13 mouse cellular contexts compared by ENCODE assay signal in the genomic region with DNA sequence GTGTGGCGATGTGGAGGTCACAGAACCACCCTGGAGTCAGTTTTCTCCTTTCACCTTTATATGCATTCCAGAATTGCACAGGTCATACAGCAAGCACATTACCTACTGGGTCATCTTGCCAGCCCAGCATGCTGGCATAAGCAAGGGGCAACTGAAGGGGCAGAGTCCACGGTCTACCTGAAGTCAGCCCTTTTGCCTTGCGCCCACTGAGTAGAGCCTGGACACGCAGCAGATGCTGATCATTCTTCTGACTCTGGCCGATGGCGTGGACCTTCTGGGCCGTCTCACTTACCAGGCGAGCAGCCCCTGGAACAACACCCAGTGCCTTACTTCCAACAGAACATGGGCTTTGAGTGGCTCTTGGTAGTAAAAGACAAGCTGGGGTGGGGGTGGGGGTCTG. TPM values are rescaled to one million over a fixed set of nuclear protein-coding genes. Genes with fewer than 3 reads are reported as not detected.
DNase-seq lines count a peak whose midpoint lies in the region; ATAC-seq and TF ChIP-seq lines count a peak whose summit lies in the region.
"Had no signal": no experiment of that assay in that cellular context is flagged by ENCODE, and none has a peak within 500 bp of the region (broad histone marks: within the 10 kb centered on the region; RNA-seq: fewer than 3 reads in every experiment).

No protein-coding gene starts in this region.

- 0 out of 2 replicates have a peak overlapping the region, but pooled peaks have one; percentile 7 for H3K9ac ChIP-seq in heart, postnatal 0 days (replicated peaks; ENCODE audit: low read depth, low read length)
- H3K9ac ChIP-seq in neural tube, embryonic 12.5 days: no peak overlapping the region
- no peak overlapping the region for H3K9ac ChIP-seq in neural tube, embryonic 15.5 days (replicated peaks)
- no peak overlapping the region for H3K9ac ChIP-seq in stomach, postnatal 0 days (ENCODE audit: low read length)
- H3K9ac ChIP-seq: hindbrain, embryonic 14.5 days had no signal

- H3K4me1 ChIP-seq in heart, postnatal 0 days (ENCODE audit: control insufficient read depth, insufficient read depth): peaks cover 32% of the 10 kb centered on the region
- peaks cover 36% of the 10 kb centered on the region for H3K4me1 ChIP-seq in neural tube, embryonic 12.5 days
- peaks cover 35% of the 10 kb centered on the region for H3K4me1 ChIP-seq in neural tube, embryonic 15.5 days
- H3K4me1 ChIP-seq in stomach, postnatal 0 days (replicated peaks; ENCODE audit: control insufficient read depth, insufficient read depth): 0 out of 2 replicates have a peak, but pooled peaks cover 5% of the 10 kb centered on the region

- TF ChIP-seq CTCF in heart, postnatal 0 days (IDR thresholded peaks at IDR 0.05; ENCODE audit: low read depth): no peak
- TF ChIP-seq CTCF in stomach, postnatal 0 days (IDR thresholded peaks at IDR 0.05; ENCODE audit: low read depth): no peak

- peak; percentile 4 for DNase-seq in heart, postnatal 0 days (ENCODE audit: low spot score)
- DNase-seq in heart, adult 11 months: no peak
- DNase-seq in kidney, postnatal 10 days: peak; percentile 52
- DNase-seq in stomach, postnatal 0 days (ENCODE audit: low spot score): no peak
- no peak for DNase-seq in frontal cortex, adult 2 months (ENCODE audit: extremely low spot score in 1 of 2, low spot score in 1 of 2)
- DNase-seq: lung, postnatal 4 days; thymus, postnatal 4 days had no signal

- H3K4me2 ChIP-seq in heart, postnatal 0 days (ENCODE audit: low read depth, low read length): no peak overlapping the region
- H3K4me2 ChIP-seq in neural tube, embryonic 12.5 days (replicated peaks): peak overlapping the region; percentile 80
- H3K4me2 ChIP-seq in neural tube, embryonic 15.5 days: no peak overlapping the region
- H3K4me2 ChIP-seq in stomach, postnatal 0 days (replicated peaks; ENCODE audit: low read depth): no peak overlapping the region

- H3K9me3 ChIP-seq in heart, postnatal 0 days (replicated peaks; ENCODE audit: control insufficient read depth, low read length): no peaks in the 10 kb centered on the region
- no peaks in the 10 kb centered on the region for H3K9me3 ChIP-seq in neural tube, embryonic 12.5 days
- H3K9me3 ChIP-seq in neural tube, embryonic 15.5 days (replicated peaks): no peaks in the 10 kb centered on the region
- H3K9me3 ChIP-seq in stomach, postnatal 0 days (ENCODE audit: control insufficient read depth, low read length): no peaks in the 10 kb centered on the region

- ATAC-seq in heart, postnatal 0 days (ENCODE audit: insufficient read depth, low read depth): no peak
- ATAC-seq in neural tube, embryonic 12.5 days (ENCODE audit: low FRiP score, low read depth): no peak
- no peak for ATAC-seq in neural tube, embryonic 15.5 days (ENCODE audit: low FRiP score)
- ATAC-seq in stomach, postnatal 0 days (ENCODE audit: low FRiP score, low TSS enrichment): no peak
- ATAC-seq in erythroid progenitor cell, adult 5-6 weeks (replicated peaks; ENCODE audit: low FRiP score, poor library complexity, severe bottlenecking): no peak

- no peak overlapping the region for H3K4me3 ChIP-seq in heart, postnatal 0 days (ENCODE audit: low read depth, low read length)
- 0 out of 2 replicates have a peak overlapping the region, but pooled peaks have one; percentile 57 for H3K4me3 ChIP-seq in neural tube, embryonic 12.5 days
- no peak overlapping the region for H3K4me3 ChIP-seq in neural tube, embryonic 15.5 days (replicated peaks)
- no peak overlapping the region for H3K4me3 ChIP-seq in stomach, postnatal 0 days (ENCODE audit: low read depth, low read length)

- no peak for TF ChIP-seq EP300 in heart, postnatal 0 days (IDR thresholded peaks at IDR 0.05; ENCODE audit: low read depth)
- no peak for TF ChIP-seq EP300 in stomach, postnatal 0 days (optimal IDR thresholded peaks at IDR 0.05)

- WGBS in heart, postnatal 0 days: 79% methylated on average over 8 of the region's 8 CpGs
- 95% methylated on average over 8 of the region's 8 CpGs for WGBS in neural tube, embryonic 12.5 days
- 96% methylated on average over 8 of the region's 8 CpGs for WGBS in neural tube, embryonic 15.5 days
- 93% methylated on average over 8 of the region's 8 CpGs for WGBS in stomach, postnatal 0 days

- no peaks in the 10 kb centered on the region for H3K27me3 ChIP-seq in heart, postnatal 0 days (ENCODE audit: control insufficient read depth, insufficient read depth, low read length)
- H3K27me3 ChIP-seq in neural tube, embryonic 12.5 days (replicated peaks): peaks cover 5% of the 10 kb centered on the region; the same call in 1 of the 2 replicates
- H3K27me3 ChIP-seq in neural tube, embryonic 15.5 days (replicated peaks): no peaks in the 10 kb centered on the region
- no peaks in the 10 kb centered on the region for H3K27me3 ChIP-seq in stomach, postnatal 0 days (ENCODE audit: control insufficient read depth, insufficient read depth, low read length)

- peaks cover 15% of the 10 kb centered on the region for H3K36me3 ChIP-seq in heart, postnatal 0 days (replicated peaks; ENCODE audit: control insufficient read depth, insufficient read depth, low read length)
- peaks cover 11% of the 10 kb centered on the region; the same call in 1 of the 2 replicates for H3K36me3 ChIP-seq in neural tube, embryonic 12.5 days
- no peaks in the 10 kb centered on the region for H3K36me3 ChIP-seq in neural tube, embryonic 15.5 days
- no peaks in the 10 kb centered on the region for H3K36me3 ChIP-seq in stomach, postnatal 0 days (ENCODE audit: control insufficient read depth, insufficient read depth, low read length)

- no peak overlapping the region for H3K27ac ChIP-seq in heart, postnatal 0 days (ENCODE audit: low read depth)
- H3K27ac ChIP-seq in neural tube, embryonic 12.5 days: no peak overlapping the region
- no peak overlapping the region for H3K27ac ChIP-seq in neural tube, embryonic 15.5 days (replicated peaks)
- H3K27ac ChIP-seq in stomach, postnatal 0 days (replicated peaks): 0 out of 2 replicates have a peak overlapping the region, but pooled peaks have one; percentile 4
- H3K27ac ChIP-seq: hindbrain, embryonic 14.5 days had no signal

RNA-seq across cellular contexts. Expression of gene Arhgef39, which starts 2.1 kb away (rescaled TPM):
- 18.7 and 27.0 TPM in 2 replicates for total RNA-seq in heart, postnatal 0 days (2014; rRNA removed; ENCODE audit: low replicate concordance)
- polyA plus RNA-seq in heart, postnatal 0 days (2015; fragmentation: Nextera tagmentation; extraction: Ambion mirVana): 7.3 and 8.8 TPM in 2 replicates
- 24.8 and 27.0 TPM in 2 replicates for polyA plus RNA-seq in neural tube, embryonic 12.5 days (2016; fragmentation: Nextera tagmentation; extraction: Ambion mirVana)
- polyA plus RNA-seq in neural tube, embryonic 15.5 days (2015; fragmentation: Nextera tagmentation; extraction: Ambion mirVana): 5.9 and 15.4 TPM in 2 replicates
- polyA plus RNA-seq in stomach, postnatal 0 days (2015; fragmentation: Nextera tagmentation; extraction: Ambion mirVana): 10.7 and 11.8 TPM in 2 replicates
- 233 and 242 TPM in 2 replicates for total RNA-seq in erythroid progenitor cell, adult 5-6 weeks (2015; ENCODE audit: low replicate concordance)
- 202 and 213 TPM in 2 replicates for total RNA-seq in erythroid progenitor cell, adult 5-6 weeks (2017; ENCODE audit: low replicate concordance)
- polyA plus RNA-seq in frontal cortex, adult 2 months (2012; rRNA removed): 1.3 and 1.6 TPM in 2 replicates
- total RNA-seq: gastrocnemius, adult 8-10 months had no signal

RNA-seq across cellular contexts. Expression of gene Ccdc107, which starts 4.7 kb away (rescaled TPM):
- total RNA-seq in heart, postnatal 0 days (2014; rRNA removed; ENCODE audit: low replicate concordance): 26.6 and 44.0 TPM in 2 replicates
- polyA plus RNA-seq in heart, postnatal 0 days (2015; fragmentation: Nextera tagmentation; extraction: Ambion mirVana): 81.7 and 82.4 TPM in 2 replicates
- 54.0 and 54.6 TPM in 2 replicates for polyA plus RNA-seq in neural tube, embryonic 12.5 days (2016; fragmentation: Nextera tagmentation; extraction: Ambion mirVana)
- 88.9 and 89.8 TPM in 2 replicates for polyA plus RNA-seq in neural tube, embryonic 15.5 days (2015; fragmentation: Nextera tagmentation; extraction: Ambion mirVana)
- 118 and 120 TPM in 2 replicates for polyA plus RNA-seq in stomach, postnatal 0 days (2015; fragmentation: Nextera tagmentation; extraction: Ambion mirVana)
- 26.0 and 46.9 TPM in 2 replicates for total RNA-seq in erythroid progenitor cell, adult 5-6 weeks (2015; ENCODE audit: low replicate concordance)
- total RNA-seq in erythroid progenitor cell, adult 5-6 weeks (2017; ENCODE audit: low replicate concordance): 38.5 and 41.1 TPM in 2 replicates
- 88.4 and 126 TPM in 2 replicates for polyA plus RNA-seq in frontal cortex, adult 2 months (2012; rRNA removed)

RNA-seq across cellular contexts. Expression of gene Car9, which starts 9.4 kb away (rescaled TPM):
- 4.6 TPM in 1 of 2 replicates, not detected in the other for total RNA-seq in heart, postnatal 0 days (2014; rRNA removed; ENCODE audit: low replicate concordance)
- polyA plus RNA-seq in heart, postnatal 0 days (2015; fragmentation: Nextera tagmentation; extraction: Ambion mirVana): 0.80 and 1.1 TPM in 2 replicates
- polyA plus RNA-seq in neural tube, embryonic 12.5 days (2016; fragmentation: Nextera tagmentation; extraction: Ambion mirVana): 0.33 and 0.41 TPM in 2 replicates
- polyA plus RNA-seq in neural tube, embryonic 15.5 days (2015; fragmentation: Nextera tagmentation; extraction: Ambion mirVana): 0.17 and 1.3 TPM in 2 replicates
- polyA plus RNA-seq in stomach, postnatal 0 days (2015; fragmentation: Nextera tagmentation; extraction: Ambion mirVana): 2.6 and 3.1 TPM in 2 replicates
- total RNA-seq in erythroid progenitor cell, adult 5-6 weeks (2015; ENCODE audit: low replicate concordance): 1.7 TPM in 1 of 2 replicates, not detected in the other
- not detected in 2 replicates for total RNA-seq in erythroid progenitor cell, adult 5-6 weeks (2017; ENCODE audit: low replicate concordance)
- polyA plus RNA-seq in frontal cortex, adult 2 months (2012; rRNA removed): 0.11 and 0.14 TPM in 2 replicates

RNA-seq across cellular contexts. Expression of gene Sit1, which starts 13.9 kb away (rescaled TPM):
- 2.8 TPM in 1 of 2 replicates, not detected in the other for total RNA-seq in heart, postnatal 0 days (2014; rRNA removed; ENCODE audit: low replicate concordance)
- polyA plus RNA-seq in heart, postnatal 0 days (2015; fragmentation: Nextera tagmentation; extraction: Ambion mirVana): not detected in 2 replicates
- 0.17 TPM in 1 of 2 replicates, not detected in the other for polyA plus RNA-seq in neural tube, embryonic 12.5 days (2016; fragmentation: Nextera tagmentation; extraction: Ambion mirVana)
- polyA plus RNA-seq in neural tube, embryonic 15.5 days (2015; fragmentation: Nextera tagmentation; extraction: Ambion mirVana): 1.9 TPM in 1 of 2 replicates, not detected in the other
- not detected in 2 replicates for polyA plus RNA-seq in stomach, postnatal 0 days (2015; fragmentation: Nextera tagmentation; extraction: Ambion mirVana)
- total RNA-seq in erythroid progenitor cell, adult 5-6 weeks (2015; ENCODE audit: low replicate concordance): not detected in 2 replicates
- total RNA-seq in erythroid progenitor cell, adult 5-6 weeks (2017; ENCODE audit: low replicate concordance): 3.2 TPM in 1 of 2 replicates, not detected in the other
- 0.16 TPM in 1 of 2 replicates, not detected in the other for polyA plus RNA-seq in frontal cortex, adult 2 months (2012; rRNA removed)
- total RNA-seq: common myeloid progenitor, adult 5-6 weeks; gastrocnemius, adult 8-10 months had no signal
- polyA plus RNA-seq: hindbrain, embryonic 14.5 days had no signal

RNA-seq across cellular contexts. Expression of gene Tpm2, which starts 26.2 kb away (rescaled TPM):
- 25.7 and 67.0 TPM in 2 replicates for total RNA-seq in heart, postnatal 0 days (2014; rRNA removed; ENCODE audit: low replicate concordance)
- polyA plus RNA-seq in heart, postnatal 0 days (2015; fragmentation: Nextera tagmentation; extraction: Ambion mirVana): 109 TPM in 2 replicates
- 83.5 and 93.0 TPM in 2 replicates for polyA plus RNA-seq in neural tube, embryonic 12.5 days (2016; fragmentation: Nextera tagmentation; extraction: Ambion mirVana)
- polyA plus RNA-seq in neural tube, embryonic 15.5 days (2015; fragmentation: Nextera tagmentation; extraction: Ambion mirVana): 51.4 and 85.4 TPM in 2 replicates
- polyA plus RNA-seq in stomach, postnatal 0 days (2015; fragmentation: Nextera tagmentation; extraction: Ambion mirVana): 2,018 and 2,237 TPM in 2 replicates
- not detected in 2 replicates for total RNA-seq in erythroid progenitor cell, adult 5-6 weeks (2015; ENCODE audit: low replicate concordance)
- not detected in 2 replicates for total RNA-seq in erythroid progenitor cell, adult 5-6 weeks (2017; ENCODE audit: low replicate concordance)
- polyA plus RNA-seq in frontal cortex, adult 2 months (2012; rRNA removed): 11.8 and 15.7 TPM in 2 replicates

Comparison
In these comparisons a context has a peak if more than half of its experiments do, and no peak if none do; other contexts are left out.
1. DNase-seq: peak in heart, postnatal 0 days (single experiment) and kidney, postnatal 10 days (single experiment); none in heart, adult 11 months (single experiment), stomach, postnatal 0 days (single experiment) and frontal cortex, adult 2 months (0 of 2).